Mouse (Mus musculus): ENCODE measurements around the gene Smad3. TPM values are rescaled to one million over a fixed set of nuclear protein-coding genes. Genes with fewer than 3 reads are reported as not detected.

Smad3 gene
- polyA plus RNA-seq, 1 experiment from 2014 or later = 21.1 TPM

GRCm38 (mm10) chr9:63774854-63775483 is 17.2 kb upstream of the Smad3 start:
- DNase-seq (ENCODE audit: low spot score) = no peak

GRCm38 (mm10) chr9:63772452-63772851 is 14.7 kb upstream of the Smad3 start:
- no peak for DNase-seq (ENCODE audit: low spot score)

GRCm38 (mm10) chr9:63771676-63772075 is 13.9 kb upstream of the Smad3 start:
- DNase-seq (ENCODE audit: low spot score) = no peak

- no peak for DNase-seq (ENCODE audit: low spot score)
Observed at GRCm38 (mm10) chr9:63761367-63762094, 3.7 kb upstream of the Smad3 start.

GRCm38 (mm10) chr9:63760783-63761182 is 3.0 kb upstream of the Smad3 start:
- no peak for DNase-seq (ENCODE audit: low spot score)

- peak; percentile 20 for DNase-seq (ENCODE audit: low spot score)
Observed at GRCm38 (mm10) chr9:63759973-63760722, 2.4 kb upstream of the Smad3 start.

GRCm38 (mm10) chr9:63758641-63759391 is 1.0 kb upstream of the Smad3 start:
- DNase-seq (ENCODE audit: low spot score) = peak; percentile 92

- DNase-seq (ENCODE audit: low spot score) = no peak
Observed at GRCm38 (mm10) chr9:63757462-63757772, 377 bp downstream of the Smad3 start.

- DNase-seq (ENCODE audit: low spot score) = peak; percentile 71
Observed at GRCm38 (mm10) chr9:63756581-63757461, 973 bp downstream of the Smad3 start.

- DNase-seq (ENCODE audit: low spot score) = peak; percentile 38
Observed at GRCm38 (mm10) chr9:63755671-63756543, 1.9 kb downstream of the Smad3 start.

GRCm38 (mm10) chr9:63754556-63755510 is 3.0 kb downstream of the Smad3 start:
- peak; percentile 41 for DNase-seq (ENCODE audit: low spot score)

GRCm38 (mm10) chr9:63754039-63754438 is 3.8 kb downstream of the Smad3 start:
- DNase-seq (ENCODE audit: low spot score) = no peak

GRCm38 (mm10) chr9:63753359-63753758 is 4.4 kb downstream of the Smad3 start:
- no peak for DNase-seq (ENCODE audit: low spot score)

- no peak for DNase-seq (ENCODE audit: low spot score)
Observed at GRCm38 (mm10) chr9:63752576-63752975, 5.2 kb downstream of the Smad3 start.

- DNase-seq (ENCODE audit: low spot score) = no peak
Observed at GRCm38 (mm10) chr9:63751325-63751724, 6.5 kb downstream of the Smad3 start.

- DNase-seq (ENCODE audit: low spot score) = peak; percentile 16
Observed at GRCm38 (mm10) chr9:63750360-63750974, 7.3 kb downstream of the Smad3 start.

GRCm38 (mm10) chr9:63749296-63749915 is 8.4 kb downstream of the Smad3 start:
- peak; percentile 56 for DNase-seq (ENCODE audit: low spot score)

Data from thymus, postnatal 0 days (tissue).